Mouse (Mus musculus) kidney, adult 2 months (tissue): Measurements from ENCODE around the gene Herc6.

Experiments
- CTCF ChIP-seq: fragments of 200-500 bp; conservative IDR thresholded peaks from 2 replicates; pipeline ENCODE4 v1.5.1; 2011; ENCODE audit warnings: low read depth, mild to moderate bottlenecking, control low read depth, low read length, moderate library complexity, mixed read lengths; ENCODE audit not compliant: insufficient read depth, insufficient read length
- POLR2A ChIP-seq: fragments of 200-500 bp; IDR thresholded peaks from one replicate; pipeline ENCODE4 v1.6.1; 2011; ENCODE audit warnings: low read depth, low read length, control low read depth

GRCm38 (mm10) chr6:57581595-57581994, 795 bp downstream of the Herc6 start:
- TF ChIP-seq POLR2A (no peak), CTCF (no peak)
